Mouse (Mus musculus) limb, embryonic 11.5 days (tissue): ENCODE measurements at regions not wholly inside any gene's neighbourhood (a gene's known extent, or its start where the extent isn't known, plus 50 kb on each side); places are given as distances from the start of the nearest gene placed in this dataset. TPM values are rescaled to one million over a fixed set of nuclear protein-coding genes. Genes with fewer than 3 reads are reported as not detected.

ENCODE experiments used
- ATAC-seq: fragments of 200-750 bp; cut with Nextera tagmentation; 2 replicates; pipeline ENCODE4 v1.8.0; 2017; ENCODE audit warnings: low read depth; ENCODE audit not compliant: insufficient number of reproducible peaks, low FRiP score, low TSS enrichment
- DNase-seq: peaks from one replicate; pipeline ENCODE4 v3.0.0-alpha.2; 2015; ENCODE audit warnings: low spot score
- H3K27ac ChIP-seq: fragments of 300-500 bp; sonication (generic); replicated peaks from 2 replicates; pipeline ENCODE4 v1.5.1; 2014; ENCODE audit warnings: low read depth, mild to moderate bottlenecking, low read length
- H3K27me3 ChIP-seq: fragments of 300-500 bp; sonication (generic); 2 replicates; pipeline ENCODE4 v1.6.1; 2014; ENCODE audit warnings: mild to moderate bottlenecking, low read length, mixed read lengths; ENCODE audit not compliant: control insufficient read depth, insufficient read depth
- H3K36me3 ChIP-seq: fragments of 300-500 bp; sonication (generic); 2 replicates; pipeline ENCODE4 v1.6.1; 2014; ENCODE audit warnings: mild to moderate bottlenecking, low read length, moderate library complexity, mixed read lengths; ENCODE audit not compliant: control insufficient read depth, insufficient read depth
- H3K4me1 ChIP-seq: fragments of 300-500 bp; sonication (generic); 2 replicates; pipeline ENCODE4 v1.6.1; 2014; ENCODE audit warnings: low read length, mixed read lengths; ENCODE audit not compliant: control insufficient read depth, insufficient read depth
- H3K4me2 ChIP-seq: fragments of 300-500 bp; sonication (generic); 2 replicates; pipeline ENCODE4 v1.6.1; 2014; ENCODE audit warnings: low read depth, mild to moderate bottlenecking, moderate library complexity; ENCODE audit not compliant: severe bottlenecking
- H3K4me3 ChIP-seq: fragments of 300-500 bp; sonication (generic); 2 replicates; pipeline ENCODE4 v1.5.1; 2014; ENCODE audit warnings: low read depth, low read length
- H3K9ac ChIP-seq: fragments of 300-500 bp; sonication (generic); 2 replicates; pipeline ENCODE4 v1.6.1; 2014; ENCODE audit warnings: mild to moderate bottlenecking, low read length
- H3K9me3 ChIP-seq: fragments of 300-500 bp; sonication (generic); 2 replicates; pipeline ENCODE4 v1.6.1; 2016; ENCODE audit warnings: low read length; ENCODE audit not compliant: control insufficient read depth
- WGBS: fragments of 180-500 bp; shearing (Covaris S2); extraction: QIAGEN DNeasy Blood & Tissue Kit; methylation state at CpG from one replicate; pipeline ENCODE4 v1.1.7; 2014; 5-methylcytosine and 5-hydroxymethylcytosine counted together
- microRNA-seq: library from miRNA; unstranded; fragments of <30 nt; microRNA quantifications from one replicate; pipeline ENCODE4, GENCODE M21; 2016

DNA sequence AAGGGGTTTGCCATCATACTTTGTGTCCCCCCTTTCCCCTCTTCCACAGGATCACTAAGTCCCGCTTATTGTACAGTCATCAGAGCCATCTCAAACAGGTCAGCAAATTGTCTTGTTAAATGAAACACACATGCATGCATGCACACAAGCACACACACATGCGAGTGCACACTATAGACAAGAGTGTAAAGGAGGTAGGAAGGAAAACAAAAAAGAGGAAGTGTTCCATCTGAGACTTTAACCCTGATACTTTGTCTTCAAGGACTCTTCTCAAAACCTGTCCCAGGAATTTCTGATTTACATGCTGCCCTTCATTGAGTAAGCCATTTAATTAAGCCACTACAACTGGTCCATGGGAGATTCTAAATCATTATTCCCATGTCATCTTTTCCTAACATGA is 75.0 kb upstream of the Nrp1 start:
- H3K4me1 ChIP-seq, result no peaks in the 10 kb centered on the region
- no peak overlapping the region for H3K9ac ChIP-seq
- H3K9me3 ChIP-seq, result no peaks in the 10 kb centered on the region
- no peaks in the 10 kb centered on the region for H3K36me3 ChIP-seq
- no peak overlapping the region for H3K27ac ChIP-seq
- DNase-seq (no peak), ATAC-seq (no peak)
- H3K27me3 ChIP-seq, result no peaks in the 10 kb centered on the region
- no peak overlapping the region for H3K4me3 ChIP-seq
- WGBS, result 91% methylated on average over 2 of the region's 2 CpGs
- H3K4me2 ChIP-seq, result no peak overlapping the region

DNA sequence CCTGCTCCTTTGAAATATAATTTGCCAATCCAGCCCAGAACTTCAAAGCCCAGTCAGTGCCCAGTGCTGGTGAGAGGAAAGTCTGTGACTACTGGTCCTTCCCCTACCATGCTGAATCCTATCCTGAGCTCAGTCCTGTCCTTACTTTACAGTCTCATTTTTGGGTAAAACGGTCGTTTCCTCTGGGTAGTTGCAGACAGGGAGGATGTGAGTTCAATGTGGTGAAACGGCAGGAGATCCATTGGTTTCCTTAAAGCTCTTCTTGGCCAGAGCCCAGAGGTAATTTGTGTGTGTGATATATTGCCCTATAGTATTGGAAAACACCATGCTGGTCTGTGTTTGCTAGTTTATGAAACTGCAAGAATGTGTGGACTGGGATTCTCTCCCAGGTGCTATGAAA is 73.6 kb upstream of the Nrp1 start:
- Histone ChIP-seq H3K4me3 (no peak overlapping the region), H3K9ac (no peak overlapping the region), H3K36me3 (no peaks in the 10 kb centered on the region), H3K4me1 (no peaks in the 10 kb centered on the region), H3K27me3 (no peaks in the 10 kb centered on the region), H3K9me3 (no peaks in the 10 kb centered on the region), H3K4me2 (no peak overlapping the region), H3K27ac (no peak overlapping the region)
- 50% methylated on average over 3 of the region's 3 CpGs for WGBS
- ATAC-seq (no peak), DNase-seq (no peak)

DNA sequence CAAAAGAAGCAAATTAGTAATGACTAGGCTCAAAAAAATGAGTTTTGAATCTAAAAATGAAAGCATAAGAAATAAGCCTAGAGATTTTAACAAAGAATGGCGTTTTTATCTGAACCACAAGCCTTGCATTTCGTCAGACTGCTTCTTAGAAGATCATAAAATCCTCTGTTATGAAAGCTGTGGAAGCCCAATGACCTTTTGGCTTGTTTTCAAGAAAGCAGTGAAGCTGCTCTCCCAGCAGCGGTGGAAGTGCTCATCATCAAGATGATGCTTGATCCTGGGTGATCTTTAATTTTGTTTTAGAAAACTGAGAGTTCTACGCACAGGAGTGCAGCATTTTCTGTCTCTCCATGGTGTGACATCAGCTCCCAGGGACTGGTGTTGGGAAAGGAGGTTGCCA is 68.3 kb upstream of the Nrp1 start:
- Histone ChIP-seq H3K4me1 (no peaks in the 10 kb centered on the region), H3K4me3 (no peak overlapping the region), H3K27ac (no peak overlapping the region), H3K4me2 (no peak overlapping the region), H3K9ac (no peak overlapping the region), H3K36me3 (no peaks in the 10 kb centered on the region), H3K9me3 (no peaks in the 10 kb centered on the region), H3K27me3 (no peaks in the 10 kb centered on the region)
- ATAC-seq, result no peak
- DNase-seq, result no peak
- 82% methylated on average over 4 of the region's 4 CpGs for WGBS

DNA sequence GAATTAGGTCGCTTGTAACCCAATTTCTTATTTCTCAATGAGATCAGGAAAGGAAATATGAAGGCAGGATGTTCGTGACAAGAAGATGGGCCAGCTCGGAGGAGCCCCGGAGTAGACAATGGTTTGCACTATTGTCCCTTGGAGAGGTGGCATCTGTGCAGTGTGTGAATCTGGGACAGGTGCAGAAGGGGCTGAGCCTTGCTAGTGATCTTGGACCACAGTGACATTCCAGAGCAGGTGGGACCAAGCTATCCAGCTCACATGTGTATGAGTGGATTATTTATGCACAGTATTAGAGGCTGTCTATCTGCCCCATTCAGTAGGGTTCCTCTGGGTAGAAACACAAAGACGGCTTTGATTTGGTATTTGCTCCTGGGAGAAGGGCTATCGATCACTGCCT is 66.0 kb upstream of the Nrp1 start:
- ATAC-seq (no peak), DNase-seq (no peak)
- H3K9me3 ChIP-seq, result no peaks in the 10 kb centered on the region
- H3K4me1 ChIP-seq, result no peaks in the 10 kb centered on the region
- H3K4me2 ChIP-seq, result no peak overlapping the region
- no peak overlapping the region for H3K9ac ChIP-seq
- H3K4me3 ChIP-seq, result no peak overlapping the region
- H3K36me3 ChIP-seq, result no peaks in the 10 kb centered on the region
- no peaks in the 10 kb centered on the region for H3K27me3 ChIP-seq
- 88% methylated on average over 6 of the region's 6 CpGs for WGBS
- no peak overlapping the region for H3K27ac ChIP-seq

DNA sequence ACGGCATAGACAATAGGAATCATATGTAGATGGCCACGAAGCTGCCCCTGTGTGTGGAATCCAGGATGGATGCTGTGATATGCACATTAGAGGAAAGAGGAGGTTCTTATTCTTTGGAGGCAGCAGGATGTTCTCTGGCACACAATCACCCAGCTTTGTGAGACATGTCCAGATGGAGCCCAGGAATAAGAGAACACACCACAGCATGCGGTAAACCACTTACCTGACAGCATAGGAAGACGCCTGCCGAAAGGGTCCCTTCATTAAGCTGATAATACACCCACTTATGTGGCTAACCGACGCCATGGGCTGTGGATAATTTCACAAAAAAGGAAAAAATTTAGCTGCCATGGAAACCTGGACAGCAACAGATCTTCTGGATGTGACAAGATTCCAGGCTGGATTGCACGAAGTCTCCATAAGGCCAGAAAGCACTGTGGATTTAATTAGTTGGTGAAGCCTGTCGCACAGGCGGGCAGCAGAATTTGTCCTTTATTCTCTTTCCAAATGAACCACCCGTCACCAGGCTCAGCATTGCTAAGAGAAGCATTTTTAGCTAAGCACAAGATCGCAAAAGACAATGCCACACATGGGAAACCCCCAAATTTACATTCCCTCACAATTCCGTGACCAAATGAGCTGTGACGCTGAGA is 61.5 kb upstream of the Nrp1 start:
- Histone ChIP-seq H3K9ac (no peak overlapping the region), H3K9me3 (no peaks in the 10 kb centered on the region), H3K36me3 (no peaks in the 10 kb centered on the region), H3K27me3 (no peaks in the 10 kb centered on the region), H3K4me2 (no peak overlapping the region), H3K4me1 (no peaks in the 10 kb centered on the region), H3K4me3 (no peak overlapping the region), H3K27ac (no peak overlapping the region)
- WGBS, result 88% methylated on average over 14 of the region's 14 CpGs
- ATAC-seq (no peak), DNase-seq (no peak)

DNA sequence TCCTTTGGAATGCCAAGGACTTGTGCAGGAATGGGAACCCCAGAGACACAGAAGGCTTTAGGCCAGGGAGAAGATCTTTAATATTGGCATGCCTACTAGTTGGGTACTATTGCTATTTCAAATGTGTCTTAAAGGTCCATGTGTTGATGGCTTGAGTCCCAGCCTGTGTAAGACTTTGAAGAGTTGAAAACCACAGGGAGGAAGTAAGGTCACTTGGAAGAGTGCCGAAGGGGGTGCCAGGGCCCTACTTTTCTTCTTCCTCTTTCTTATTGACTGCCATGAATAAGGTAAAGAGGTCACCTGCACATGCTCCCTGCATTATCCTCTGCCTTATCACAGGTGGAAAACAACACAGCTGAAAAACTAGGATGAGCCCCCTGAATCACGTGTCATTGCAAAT is 56.1 kb upstream of the Nrp1 start:
- no peak overlapping the region for H3K4me3 ChIP-seq
- no peaks in the 10 kb centered on the region for H3K9me3 ChIP-seq
- H3K4me2 ChIP-seq, result no peak overlapping the region
- no peaks in the 10 kb centered on the region for H3K4me1 ChIP-seq
- WGBS, result 87% methylated on average over 2 of the region's 2 CpGs
- no peak overlapping the region for H3K27ac ChIP-seq
- H3K27me3 ChIP-seq, result no peaks in the 10 kb centered on the region
- DNase-seq (no peak), ATAC-seq (no peak)
- H3K36me3 ChIP-seq, result no peaks in the 10 kb centered on the region
- no peak overlapping the region for H3K9ac ChIP-seq

Small RNAs in the stretch of these regions (microRNA-seq; reads per million reads assigned to microRNA genes)
- not detected for gene Mir21c
